Comparison of ENCODE assay signal across 8 mouse cellular contexts in genomic region chr3:136609855-136610555, GRCm38 (mm10). TPM values are rescaled to one million over a fixed set of nuclear protein-coding genes. Genes with fewer than 3 reads are reported as not detected.
DNase-seq lines count a peak whose midpoint lies in the region; ATAC-seq and TF ChIP-seq lines count a peak whose summit lies in the region.

No protein-coding gene starts in this region.

- no peak overlapping the region for H3K9ac ChIP-seq in hindbrain, embryonic 12.5 days
- H3K9ac ChIP-seq in hindbrain, postnatal 0 days (replicated peaks; ENCODE audit: low read length) = no peak overlapping the region
- no peak overlapping the region for H3K9ac ChIP-seq in liver, postnatal 0 days (replicated peaks)
- no peak overlapping the region for H3K9ac ChIP-seq in stomach, postnatal 0 days (ENCODE audit: low read length)

- H3K36me3 ChIP-seq in hindbrain, embryonic 10.5 days = no peaks in the 10 kb centered on the region
- H3K36me3 ChIP-seq in hindbrain, embryonic 12.5 days = no peaks in the 10 kb centered on the region
- H3K36me3 ChIP-seq in hindbrain, postnatal 0 days (ENCODE audit: insufficient read depth, low read length) = no peaks in the 10 kb centered on the region
- no peaks in the 10 kb centered on the region for H3K36me3 ChIP-seq in liver, postnatal 0 days (replicated peaks; ENCODE audit: insufficient read depth, low read length)
- no peaks in the 10 kb centered on the region for H3K36me3 ChIP-seq in stomach, postnatal 0 days (ENCODE audit: control insufficient read depth, insufficient read depth, low read length)

- H3K27me3 ChIP-seq in hindbrain, embryonic 10.5 days (ENCODE audit: insufficient read depth, poor library complexity, severe bottlenecking) = no peaks in the 10 kb centered on the region
- no peaks in the 10 kb centered on the region for H3K27me3 ChIP-seq in hindbrain, embryonic 12.5 days
- no peaks in the 10 kb centered on the region for H3K27me3 ChIP-seq in hindbrain, postnatal 0 days (ENCODE audit: insufficient read depth, low read length)
- no peaks in the 10 kb centered on the region for H3K27me3 ChIP-seq in liver, postnatal 0 days (ENCODE audit: insufficient read depth, low read length)
- no peaks in the 10 kb centered on the region for H3K27me3 ChIP-seq in stomach, postnatal 0 days (ENCODE audit: control insufficient read depth, insufficient read depth, low read length)

- TF ChIP-seq EP300 in liver, postnatal 0 days (IDR thresholded peaks at IDR 0.05; ENCODE audit: low read depth) = no peak
- TF ChIP-seq EP300 in stomach, postnatal 0 days (optimal IDR thresholded peaks at IDR 0.05) = no peak

- no peak for TF ChIP-seq CTCF in hindbrain, postnatal 0 days (IDR thresholded peaks at IDR 0.05; ENCODE audit: low read depth)
- no peak for TF ChIP-seq CTCF in liver, postnatal 0 days (IDR thresholded peaks at IDR 0.05; ENCODE audit: low read depth)
- no peak for TF ChIP-seq CTCF in stomach, postnatal 0 days (IDR thresholded peaks at IDR 0.05; ENCODE audit: low read depth)

- no peaks in the 10 kb centered on the region for H3K9me3 ChIP-seq in hindbrain, embryonic 10.5 days
- no peaks in the 10 kb centered on the region for H3K9me3 ChIP-seq in hindbrain, embryonic 12.5 days (replicated peaks)
- H3K9me3 ChIP-seq in hindbrain, postnatal 0 days (ENCODE audit: low read length) = no peaks in the 10 kb centered on the region
- H3K9me3 ChIP-seq in liver, postnatal 0 days (ENCODE audit: low read length) = no peaks in the 10 kb centered on the region
- H3K9me3 ChIP-seq in stomach, postnatal 0 days (ENCODE audit: control insufficient read depth, low read length) = no peaks in the 10 kb centered on the region

- H3K27ac ChIP-seq in hindbrain, embryonic 10.5 days = no peak overlapping the region
- H3K27ac ChIP-seq in hindbrain, embryonic 12.5 days = no peak overlapping the region
- H3K27ac ChIP-seq in hindbrain, postnatal 0 days = no peak overlapping the region
- no peak overlapping the region for H3K27ac ChIP-seq in liver, postnatal 0 days (ENCODE audit: low read depth)
- H3K27ac ChIP-seq in stomach, postnatal 0 days (replicated peaks) = no peak overlapping the region

- H3K4me2 ChIP-seq in hindbrain, embryonic 12.5 days (replicated peaks) = no peak overlapping the region
- no peak overlapping the region for H3K4me2 ChIP-seq in hindbrain, postnatal 0 days (ENCODE audit: low read depth, low read length)
- H3K4me2 ChIP-seq in liver, postnatal 0 days (ENCODE audit: low read depth, low read length) = no peak overlapping the region
- no peak overlapping the region; the same call in 1 of the 2 replicates for H3K4me2 ChIP-seq in stomach, postnatal 0 days (replicated peaks; ENCODE audit: low read depth)

- H3K4me3 ChIP-seq in hindbrain, embryonic 10.5 days = no peak overlapping the region
- H3K4me3 ChIP-seq in hindbrain, embryonic 12.5 days = no peak overlapping the region
- H3K4me3 ChIP-seq in hindbrain, postnatal 0 days (ENCODE audit: low read length) = no peak overlapping the region
- no peak overlapping the region for H3K4me3 ChIP-seq in liver, postnatal 0 days (ENCODE audit: low read depth, low read length)
- no peak overlapping the region for H3K4me3 ChIP-seq in stomach, postnatal 0 days (ENCODE audit: low read depth, low read length)

- peaks cover 7% of the 10 kb centered on the region; the same call in 1 of the 2 replicates for H3K4me1 ChIP-seq in hindbrain, embryonic 10.5 days (replicated peaks)
- H3K4me1 ChIP-seq in hindbrain, embryonic 12.5 days = peaks cover 11% of the 10 kb centered on the region
- H3K4me1 ChIP-seq in hindbrain, postnatal 0 days (ENCODE audit: insufficient read depth, low read length) = no peaks in the 10 kb centered on the region
- H3K4me1 ChIP-seq in liver, postnatal 0 days (ENCODE audit: insufficient read depth) = no peaks in the 10 kb centered on the region
- no peaks in the 10 kb centered on the region for H3K4me1 ChIP-seq in stomach, postnatal 0 days (replicated peaks; ENCODE audit: control insufficient read depth, insufficient read depth)

- WGBS in hindbrain, embryonic 10.5 days = 58% methylated on average over 6 of the region's 6 CpGs
- WGBS in hindbrain, embryonic 12.5 days = 39% methylated on average over 6 of the region's 6 CpGs
- WGBS in hindbrain, postnatal 0 days = 33% methylated on average over 6 of the region's 6 CpGs
- WGBS in liver, postnatal 0 days (ENCODE audit: insufficient replicate concordance) = 39% methylated on average over 6 of the region's 6 CpGs
- WGBS in stomach, postnatal 0 days = 33% methylated on average over 6 of the region's 6 CpGs

- ATAC-seq in hindbrain, embryonic 12.5 days (ENCODE audit: low FRiP score) = no peak
- ATAC-seq in hindbrain, postnatal 0 days = no peak
- ATAC-seq in liver, postnatal 0 days = no peak
- ATAC-seq in stomach, postnatal 0 days (ENCODE audit: low FRiP score, low TSS enrichment) = no peak
- ATAC-seq in monocyte, adult 5-6 weeks (replicated peaks; ENCODE audit: insufficient number of reproducible peaks, low FRiP score, low TSS enrichment, poor library complexity, severe bottlenecking) = no peak

- peak; percentile 12 for DNase-seq in hindbrain, embryonic 10.5 days (ENCODE audit: low spot score)
- DNase-seq in ES-CJ7 (ENCODE audit: low read depth, low spot score) = peak; percentile 2
- peak; percentile 65 for DNase-seq in embryo, embryonic 11 days
- peak; percentile 45 for DNase-seq in hindbrain, postnatal 0 days (ENCODE audit: low spot score)
- DNase-seq in liver, postnatal 0 days = peak; percentile 14
- peak; percentile 24 for DNase-seq in stomach, postnatal 0 days (ENCODE audit: low spot score)

RNA-seq across cellular contexts. Expression of gene Ppp3ca, which starts 59.9 kb away (rescaled TPM):
- 29.3 and 44.0 TPM in 2 replicates for polyA plus RNA-seq in hindbrain, embryonic 10.5 days (2016; fragmentation: Nextera tagmentation; extraction: Ambion mirVana)
- polyA plus RNA-seq in hindbrain, embryonic 12.5 days (2016; fragmentation: Nextera tagmentation; extraction: Ambion mirVana) = 127 and 145 TPM in 2 replicates
- 137 and 159 TPM in 2 replicates for total RNA-seq in hindbrain, postnatal 0 days (2014; rRNA removed)
- polyA plus RNA-seq in hindbrain, postnatal 0 days (2015; fragmentation: Nextera tagmentation; extraction: Ambion mirVana) = 177 and 180 TPM in 2 replicates
- 21.6 and 23.7 TPM in 2 replicates for polyA plus RNA-seq in liver, postnatal 0 days (2015; fragmentation: Nextera tagmentation; extraction: Ambion mirVana)
- polyA plus RNA-seq in stomach, postnatal 0 days (2015; fragmentation: Nextera tagmentation; extraction: Ambion mirVana) = 50.2 and 52.7 TPM in 2 replicates
- 87.7 to 108 TPM (median 93.6 TPM) in 3 replicates for total RNA-seq in monocyte, adult 5-6 weeks (2017)

Comparison
In these comparisons a context has a peak if more than half of its experiments do, and no peak if none do; other contexts are left out.
1. DNase-seq: peak in every context shown above with its lines; median percentile 65 in embryo, embryonic 11 days; 45 in hindbrain, postnatal 0 days; 24 in stomach, postnatal 0 days; 14 in liver, postnatal 0 days; 12 in hindbrain, embryonic 10.5 days; 2 in ES-CJ7.